Mouse (Mus musculus): Measurements from ENCODE around the gene Dnah17. TPM values are rescaled to one million over a fixed set of nuclear protein-coding genes. Genes with fewer than 3 reads are reported as not detected.

Gene Dnah17
- polyA plus RNA-seq, 1 experiment from 2014 or later: 0.10 TPM

DNA sequence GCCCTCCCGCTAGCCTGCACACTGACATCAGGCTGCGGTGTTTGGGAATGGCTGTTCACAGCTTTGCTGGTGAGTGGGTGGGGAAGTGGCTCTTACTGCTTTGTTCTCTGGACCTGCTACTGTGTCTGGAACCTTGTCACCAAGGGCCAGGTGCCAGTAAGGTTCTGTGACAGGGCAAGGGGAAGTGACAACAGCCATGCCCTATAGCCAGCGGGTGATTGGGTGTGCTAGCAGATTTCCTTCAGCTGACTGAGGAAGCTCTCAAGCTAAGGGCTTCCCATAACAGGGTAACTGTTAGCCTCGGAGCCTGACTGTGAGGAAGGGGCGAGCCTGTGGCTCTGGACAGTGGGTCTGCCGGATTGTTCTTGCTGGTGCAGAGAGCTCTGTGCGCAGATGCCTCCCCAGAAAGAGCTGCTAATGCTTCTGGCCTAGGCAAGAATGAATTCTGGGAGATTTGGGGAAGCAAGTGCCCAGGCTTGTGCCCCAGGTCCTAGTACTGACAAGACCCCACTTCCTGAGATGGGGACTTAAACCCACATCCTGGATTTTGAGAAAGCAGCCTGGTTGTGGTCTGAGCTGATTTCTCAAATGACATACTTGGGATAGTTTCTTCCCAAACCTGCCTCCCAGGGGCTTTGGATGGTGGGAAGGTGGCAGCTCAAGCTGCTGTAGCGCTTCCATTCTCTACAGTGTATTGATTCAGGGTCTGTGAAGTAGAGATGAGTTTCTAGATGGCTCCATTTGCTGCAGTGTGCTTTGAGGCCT, 114.9 kb downstream of the Dnah17 start:
- Histone ChIP-seq H3K27ac (ENCODE audit: low read length) (no peak overlapping the region), H3K4me3 (ENCODE audit: low read depth, low read length) (no peak overlapping the region), H3K4me1 (ENCODE audit: insufficient read depth, low read depth, low read length) (no peaks in the 10 kb centered on the region), H3K27me3 (replicated peaks; ENCODE audit: insufficient read depth, low read length) (no peaks in the 10 kb centered on the region), H3K9me3 (ENCODE audit: low read length) (no peaks in the 10 kb centered on the region), H3K4me2 (replicated peaks; ENCODE audit: low read depth, low read length) (no peak overlapping the region), H3K36me3 (ENCODE audit: insufficient read depth, low read length) (no peaks in the 10 kb centered on the region; the same call in 1 of the 2 replicates), H3K9ac (replicated peaks; ENCODE audit: low read depth) (no peak overlapping the region)
- ATAC-seq: 0 out of 2 replicates have a peak, but pooled peaks have one; percentile 12
- no peak for TF ChIP-seq EP300 (IDR thresholded peaks at IDR 0.05)
- TF ChIP-seq CTCF (IDR thresholded peaks at IDR 0.05): no peak
- no peak for DNase-seq (ENCODE audit: low spot score)
- 81% methylated on average over 8 of the region's 8 CpGs for WGBS

- no peak for TF ChIP-seq EP300 (IDR thresholded peaks at IDR 0.05)
- no peak for TF ChIP-seq CTCF (IDR thresholded peaks at IDR 0.05)
- ATAC-seq (no peak), DNase-seq (ENCODE audit: low spot score) (no peak)
- Histone ChIP-seq H3K4me1 (ENCODE audit: insufficient read depth, low read depth, low read length) (no peaks in the 10 kb centered on the region), H3K4me2 (replicated peaks; ENCODE audit: low read depth, low read length) (no peak overlapping the region), H3K27me3 (replicated peaks; ENCODE audit: insufficient read depth, low read length) (no peaks in the 10 kb centered on the region), H3K9me3 (ENCODE audit: low read length) (no peaks in the 10 kb centered on the region), H3K36me3 (ENCODE audit: insufficient read depth, low read length) (no peaks in the 10 kb centered on the region; the same call in 1 of the 2 replicates), H3K27ac (ENCODE audit: low read length) (no peak overlapping the region), H3K4me3 (ENCODE audit: low read depth, low read length) (no peak overlapping the region), H3K9ac (replicated peaks; ENCODE audit: low read depth) (no peak overlapping the region)
- WGBS: 71% methylated on average over 12 of the region's 12 CpGs
These were observed 115.9 kb downstream of the Dnah17 start for GRCm38 (mm10) chr11:118014391-118014995.

DNA sequence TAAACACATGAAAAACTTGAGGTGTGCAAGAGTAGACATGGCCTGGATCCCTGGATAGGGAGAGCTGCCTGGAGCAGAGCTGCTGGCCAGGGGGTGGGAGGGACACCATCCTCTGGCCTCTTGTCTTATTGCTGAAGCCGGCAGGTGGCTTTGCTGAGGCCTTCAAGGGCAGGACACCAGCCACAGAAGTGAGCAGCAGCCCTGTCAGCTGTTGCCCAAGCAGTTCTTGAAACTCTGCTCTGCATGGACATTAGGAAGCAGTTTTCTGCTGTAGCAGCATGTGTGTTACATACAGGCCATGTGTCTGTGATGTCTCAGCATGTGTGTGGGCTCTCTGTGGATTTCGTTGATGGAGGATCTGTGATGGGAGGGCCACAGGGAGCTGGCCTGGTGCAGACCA, 117.1 kb downstream of the Dnah17 start:
- Histone ChIP-seq H3K36me3 (ENCODE audit: insufficient read depth, low read length) (no peaks in the 10 kb centered on the region; the same call in 1 of the 2 replicates), H3K27me3 (replicated peaks; ENCODE audit: insufficient read depth, low read length) (no peaks in the 10 kb centered on the region), H3K9ac (replicated peaks; ENCODE audit: low read depth) (no peak overlapping the region), H3K4me2 (replicated peaks; ENCODE audit: low read depth, low read length) (no peak overlapping the region), H3K4me3 (ENCODE audit: low read depth, low read length) (no peak overlapping the region), H3K9me3 (ENCODE audit: low read length) (no peaks in the 10 kb centered on the region), H3K27ac (ENCODE audit: low read length) (no peak overlapping the region), H3K4me1 (ENCODE audit: insufficient read depth, low read depth, low read length) (no peaks in the 10 kb centered on the region)
- TF ChIP-seq EP300 (IDR thresholded peaks at IDR 0.05) (no peak), CTCF (IDR thresholded peaks at IDR 0.05) (no peak)
- WGBS: 76% methylated on average over 2 of the region's 2 CpGs
- no peak for ATAC-seq
- DNase-seq (ENCODE audit: low spot score): no peak

- 57% methylated on average over 1 of the region's 1 CpGs for WGBS
- no peaks in the 10 kb centered on the region for H3K27me3 ChIP-seq (replicated peaks; ENCODE audit: insufficient read depth, low read length)
- ATAC-seq (peak; percentile 30), DNase-seq (ENCODE audit: low spot score) (peak; percentile 28)
- no peak for TF ChIP-seq CTCF (IDR thresholded peaks at IDR 0.05)
- no peak for TF ChIP-seq EP300 (IDR thresholded peaks at IDR 0.05)
- H3K4me2 ChIP-seq (replicated peaks; ENCODE audit: low read depth, low read length): no peak overlapping the region
- no peak overlapping the region for H3K27ac ChIP-seq (ENCODE audit: low read length)
- no peak overlapping the region for H3K9ac ChIP-seq (replicated peaks; ENCODE audit: low read depth)
- no peaks in the 10 kb centered on the region for H3K9me3 ChIP-seq (ENCODE audit: low read length)
- no peaks in the 10 kb centered on the region; the same call in 1 of the 2 replicates for H3K36me3 ChIP-seq (ENCODE audit: insufficient read depth, low read length)
- H3K4me1 ChIP-seq (ENCODE audit: insufficient read depth, low read depth, low read length): no peaks in the 10 kb centered on the region
- H3K4me3 ChIP-seq (ENCODE audit: low read depth, low read length): no peak overlapping the region
These were observed 117.8 kb downstream of the Dnah17 start for GRCm38 (mm10) chr11:118012595-118012994.

GRCm38 (mm10) chr11:118009865-118010571, 120.4 kb downstream of the Dnah17 start:
- Histone ChIP-seq H3K4me2 (replicated peaks; ENCODE audit: low read depth, low read length) (no peak overlapping the region), H3K27ac (ENCODE audit: low read length) (no peak overlapping the region), H3K27me3 (replicated peaks; ENCODE audit: insufficient read depth, low read length) (no peaks in the 10 kb centered on the region), H3K9ac (replicated peaks; ENCODE audit: low read depth) (no peak overlapping the region), H3K36me3 (ENCODE audit: insufficient read depth, low read length) (peaks cover 17% of the 10 kb centered on the region), H3K9me3 (ENCODE audit: low read length) (no peaks in the 10 kb centered on the region), H3K4me1 (ENCODE audit: insufficient read depth, low read depth, low read length) (no peaks in the 10 kb centered on the region), H3K4me3 (ENCODE audit: low read depth, low read length) (no peak overlapping the region)
- ATAC-seq: no peak
- TF ChIP-seq CTCF (IDR thresholded peaks at IDR 0.05) (no peak), EP300 (IDR thresholded peaks at IDR 0.05) (no peak)
- no peak for DNase-seq (ENCODE audit: low spot score)
- 56% methylated on average over 4 of the region's 4 CpGs for WGBS

DNA sequence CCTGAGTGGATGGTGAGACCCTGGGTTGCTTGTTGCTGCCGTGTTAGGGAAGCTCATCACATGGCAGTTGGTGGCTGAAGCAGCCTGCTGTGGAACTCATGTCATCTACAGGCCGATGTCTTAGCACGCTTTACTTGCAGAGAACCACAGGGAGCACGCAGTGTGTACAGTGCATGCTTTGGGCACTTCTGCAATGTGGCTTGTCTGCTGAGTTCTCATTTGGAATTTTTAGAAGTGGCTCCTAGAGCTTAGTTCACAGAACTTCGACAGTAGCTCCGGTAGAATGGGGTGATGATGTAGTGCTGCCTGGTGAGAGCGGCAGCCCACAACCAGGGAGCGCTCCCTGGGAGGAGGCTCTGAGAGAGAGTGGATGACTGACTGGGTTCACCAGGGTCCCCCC, 121.6 kb downstream of the Dnah17 start:
- no peaks in the 10 kb centered on the region for H3K4me1 ChIP-seq (ENCODE audit: insufficient read depth, low read depth, low read length)
- no peak overlapping the region for H3K27ac ChIP-seq (ENCODE audit: low read length)
- no peak for ATAC-seq
- H3K27me3 ChIP-seq (replicated peaks; ENCODE audit: insufficient read depth, low read length): no peaks in the 10 kb centered on the region
- TF ChIP-seq CTCF (IDR thresholded peaks at IDR 0.05) (no peak), EP300 (IDR thresholded peaks at IDR 0.05) (no peak)
- DNase-seq (ENCODE audit: low spot score): no peak
- H3K9ac ChIP-seq (replicated peaks; ENCODE audit: low read depth): no peak overlapping the region
- H3K9me3 ChIP-seq (ENCODE audit: low read length): no peaks in the 10 kb centered on the region
- whole genome bisulfite sequencing: 60% methylated on average over 8 of the region's 8 CpGs
- H3K4me3 ChIP-seq (ENCODE audit: low read depth, low read length): no peak overlapping the region
- H3K36me3 ChIP-seq (ENCODE audit: insufficient read depth, low read length): peaks cover 22% of the 10 kb centered on the region
- no peak overlapping the region for H3K4me2 ChIP-seq (replicated peaks; ENCODE audit: low read depth, low read length)
